Comparison of ENCODE assay signal across 8 mouse cellular contexts in genomic region chr19:58918597-58918996, GRCm38 (mm10). TPM values are rescaled to one million over a fixed set of nuclear protein-coding genes. Genes with fewer than 3 reads are reported as not detected.
DNase-seq lines count a peak whose midpoint lies in the region; ATAC-seq and TF ChIP-seq lines count a peak whose summit lies in the region.

No protein-coding gene starts in this region.

- H3K4me2 ChIP-seq in forebrain, embryonic 14.5 days (ENCODE audit: low read length) = peak overlapping the region; percentile 25; the same call in 1 of the 2 replicates
- H3K4me2 ChIP-seq in liver, postnatal 0 days (ENCODE audit: low read depth, low read length) = peak overlapping the region; percentile 61

- intact Hi-C loops in left cerebral cortex, postnatal 10 days (cut with DNase I) = no loop called here

- TF ChIP-seq CTCF in liver, postnatal 0 days (IDR thresholded peaks at IDR 0.05; ENCODE audit: low read depth) = peak; percentile 31; the same call in 1 of the 2 replicates

- no peaks in the 10 kb centered on the region for H3K9me3 ChIP-seq in forebrain, embryonic 14.5 days (replicated peaks; ENCODE audit: control insufficient read depth, low read length)
- no peaks in the 10 kb centered on the region for H3K9me3 ChIP-seq in liver, postnatal 0 days (ENCODE audit: low read length)

- no peak for ATAC-seq in forebrain, embryonic 14.5 days
- ATAC-seq in liver, postnatal 0 days = no peak

- no peaks in the 10 kb centered on the region for H3K36me3 ChIP-seq in forebrain, embryonic 14.5 days (ENCODE audit: control insufficient read depth, insufficient read depth, low read length)
- no peaks in the 10 kb centered on the region for H3K36me3 ChIP-seq in liver, postnatal 0 days (replicated peaks; ENCODE audit: insufficient read depth, low read length)

- H3K9ac ChIP-seq in forebrain, embryonic 14.5 days (ENCODE audit: low read length) = peak overlapping the region; percentile 38; the same call in 1 of the 2 replicates
- H3K9ac ChIP-seq in liver, postnatal 0 days (replicated peaks) = no peak overlapping the region

- DNase-seq in adrenal gland, postnatal 10 days = peak; percentile 14
- DNase-seq in adrenal gland, postnatal 25 days = no peak
- peak; percentile 17 for DNase-seq in 416B (ENCODE audit: low read depth)
- DNase-seq in forebrain, embryonic 14.5 days (ENCODE audit: low spot score) = no peak
- DNase-seq in liver, postnatal 0 days = no peak
- DNase-seq in ovary, postnatal 10 days (ENCODE audit: low spot score) = no peak
- DNase-seq in left cerebral cortex, postnatal 10 days (ENCODE audit: extremely low spot score in 1 of 2, low spot score in 2 of 2) = no peak
- no peak for DNase-seq in c-Kit-positive CD71-positive TER-119-positive erythroid progenitor cells, embryonic 14.5 days (ENCODE audit: low spot score)

- WGBS in forebrain, embryonic 14.5 days = 5% methylated on average over 11 of the region's 11 CpGs
- WGBS in liver, postnatal 0 days (ENCODE audit: insufficient replicate concordance) = 11% methylated on average over 11 of the region's 11 CpGs

- peaks cover 9% of the 10 kb centered on the region for H3K27me3 ChIP-seq in forebrain, embryonic 14.5 days (replicated peaks; ENCODE audit: control insufficient read depth, insufficient read depth, low read length)
- H3K27me3 ChIP-seq in liver, postnatal 0 days (ENCODE audit: insufficient read depth, low read length) = no peaks in the 10 kb centered on the region

- no peak overlapping the region for H3K4me3 ChIP-seq in forebrain, embryonic 14.5 days (ENCODE audit: low read depth, low read length)
- H3K4me3 ChIP-seq in liver, postnatal 0 days (ENCODE audit: low read depth, low read length) = peak overlapping the region; percentile 24

- TF ChIP-seq EP300 in liver, postnatal 0 days (IDR thresholded peaks at IDR 0.05; ENCODE audit: low read depth) = no peak

- H3K27ac ChIP-seq in forebrain, embryonic 14.5 days (ENCODE audit: low read depth, low read length) = no peak overlapping the region
- H3K27ac ChIP-seq in liver, postnatal 0 days (ENCODE audit: low read depth) = no peak overlapping the region

- H3K4me1 ChIP-seq in forebrain, embryonic 14.5 days (ENCODE audit: control insufficient read depth, insufficient read depth, low read length) = peaks cover 6% of the 10 kb centered on the region
- no peaks in the 10 kb centered on the region for H3K4me1 ChIP-seq in liver, postnatal 0 days (ENCODE audit: insufficient read depth)

RNA-seq across cellular contexts. Expression of gene Eno4, which starts 24.6 kb away (rescaled TPM):
- under 1 TPM in 1 of 2 experiments, not detected in 1; 0.24 TPM for total RNA-seq in adrenal gland, postnatal 10 days (2021)
- 0.24 and 0.33 TPM in 2 replicates for total RNA-seq in adrenal gland, postnatal 25 days (2021)
- polyA plus RNA-seq in forebrain, embryonic 14.5 days (2014; fragmentation: Nextera tagmentation; extraction: Ambion mirVana) = 1.1 and 1.6 TPM in 2 replicates
- polyA plus RNA-seq in liver, postnatal 0 days (2015; fragmentation: Nextera tagmentation; extraction: Ambion mirVana) = not detected in 2 replicates
- 1 to 10 TPM; 1.2 to 1.5 TPM for total RNA-seq in left cerebral cortex, postnatal 10 days (2021)

RNA-seq across cellular contexts. Expression of gene Hspa12a, which starts 24.9 kb away (rescaled TPM):
- total RNA-seq in adrenal gland, postnatal 10 days (2021) = 10 to 100 TPM; 37.5 to 46.5 TPM
- total RNA-seq in adrenal gland, postnatal 25 days (2021) = 115 and 119 TPM in 2 replicates
- polyA plus RNA-seq in forebrain, embryonic 14.5 days (2014; fragmentation: Nextera tagmentation; extraction: Ambion mirVana) = 21.8 and 33.0 TPM in 2 replicates
- 0.21 and 0.28 TPM in 2 replicates for polyA plus RNA-seq in liver, postnatal 0 days (2015; fragmentation: Nextera tagmentation; extraction: Ambion mirVana)
- 100 to 1,000 TPM; 186 to 192 TPM for total RNA-seq in left cerebral cortex, postnatal 10 days (2021)

Comparison
In these comparisons a context has a peak if more than half of its experiments do, and no peak if none do; other contexts are left out.
1. DNase-seq: peak in adrenal gland, postnatal 10 days (single experiment) and 416B (single experiment); none in adrenal gland, postnatal 25 days (single experiment), forebrain, embryonic 14.5 days (single experiment), liver, postnatal 0 days (single experiment), ovary, postnatal 10 days (single experiment), left cerebral cortex, postnatal 10 days (0 of 2) and c-Kit-positive CD71-positive TER-119-positive erythroid progenitor cells, embryonic 14.5 days (single experiment).